Mouse (Mus musculus) adrenal gland, postnatal 36 days (tissue): ENCODE data around the gene Fam189a1. TPM values are rescaled to one million over a fixed set of nuclear protein-coding genes. Genes with fewer than 3 reads are reported as not detected.
A peak's percentile ranks its signal among the peaks of the same experiment; 100 is the strongest.

Source experiments
- DNase-seq, 2 experiments: peaks; one replicate each; pipeline ENCODE4 v3.0.0; 2021; ENCODE audit warnings: mixed read lengths in 1 of 2
- total RNA-seq, 2 experiments: library from RNA; stranded (reverse); gene quantifications; 2 replicates each; pipeline ENCODE4 v1.2.3; 2021

Gene Fam189a1
- total RNA-seq, 2 experiments from 2014 or later: 0.23 to 0.30 TPM

GRCm38 (mm10) chr7:65044280-65044679 lies 112.1 kb downstream of the Fam189a1 start:
- DNase-seq: peak in 1 of 2 experiments; percentile 3

GRCm38 (mm10) chr7:65041106-65041505 lies 115.3 kb downstream of the Fam189a1 start:
- DNase-seq: no peak

DNA sequence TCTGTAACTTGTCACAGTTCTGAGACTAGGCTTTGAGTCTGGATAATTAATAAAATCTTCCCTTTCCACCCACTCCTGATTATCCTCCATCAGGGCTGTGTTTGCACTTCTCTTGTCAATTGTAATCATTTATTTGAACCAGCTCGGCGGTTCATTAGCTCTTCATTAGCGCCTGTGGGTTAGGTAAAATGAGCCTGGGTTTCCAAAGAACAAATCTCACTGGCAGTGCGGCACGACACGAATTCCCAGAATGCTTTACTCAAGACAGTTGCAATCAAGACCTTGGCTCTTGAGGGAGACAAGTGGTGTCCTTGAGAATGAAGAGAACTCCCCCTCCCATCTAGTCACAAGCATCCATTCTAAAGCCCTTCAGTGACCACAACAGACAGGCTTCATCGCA lies 124.6 kb downstream of the Fam189a1 start:
- DNase-seq: no peak

DNA sequence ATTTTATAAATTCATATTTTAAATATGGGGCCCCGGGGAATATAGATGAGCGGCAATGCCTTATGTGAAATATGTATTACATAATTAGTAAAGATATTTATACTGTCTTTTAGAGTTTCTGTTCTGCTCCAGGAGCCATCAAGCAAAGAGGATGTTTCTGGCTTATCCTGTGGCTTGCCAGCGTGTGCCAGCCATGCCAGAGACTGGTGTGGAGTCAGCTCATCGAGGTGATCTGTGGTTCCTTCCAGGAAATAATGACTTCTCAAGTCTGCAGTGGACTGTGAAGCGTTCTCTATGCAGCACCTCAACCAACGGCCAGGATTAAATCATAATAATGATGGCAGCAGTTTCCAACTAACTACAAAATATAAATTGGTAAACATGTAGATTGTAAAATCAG lies 125.2 kb downstream of the Fam189a1 start:
- no peak for DNase-seq

DNA sequence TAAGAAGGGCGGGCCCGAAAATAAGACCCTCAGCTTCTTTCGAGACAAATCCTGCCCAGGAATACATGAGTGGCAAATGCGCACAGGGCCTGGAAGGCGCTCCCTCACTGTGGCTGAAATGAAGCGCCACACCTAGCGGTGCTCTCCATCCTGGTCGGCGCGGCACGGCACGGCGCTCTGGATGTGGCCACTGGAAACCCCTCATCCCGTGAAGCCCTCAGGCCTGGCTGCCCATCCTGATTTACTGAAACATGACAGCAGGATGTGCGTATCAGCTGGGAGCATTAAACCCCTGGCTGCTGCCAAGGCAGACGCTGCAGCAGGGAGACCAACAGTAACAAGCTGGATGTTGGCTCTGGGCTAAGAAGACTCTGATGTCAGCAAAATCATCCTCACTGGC lies 126.4 kb downstream of the Fam189a1 start:
- DNase-seq: no peak

GRCm38 (mm10) chr7:65021298-65021697 lies 135.1 kb downstream of the Fam189a1 start:
- no peak for DNase-seq

- DNase-seq: no peak
These were observed 138.2 kb downstream of the Fam189a1 start for GRCm38 (mm10) chr7:65018036-65018679.

DNA sequence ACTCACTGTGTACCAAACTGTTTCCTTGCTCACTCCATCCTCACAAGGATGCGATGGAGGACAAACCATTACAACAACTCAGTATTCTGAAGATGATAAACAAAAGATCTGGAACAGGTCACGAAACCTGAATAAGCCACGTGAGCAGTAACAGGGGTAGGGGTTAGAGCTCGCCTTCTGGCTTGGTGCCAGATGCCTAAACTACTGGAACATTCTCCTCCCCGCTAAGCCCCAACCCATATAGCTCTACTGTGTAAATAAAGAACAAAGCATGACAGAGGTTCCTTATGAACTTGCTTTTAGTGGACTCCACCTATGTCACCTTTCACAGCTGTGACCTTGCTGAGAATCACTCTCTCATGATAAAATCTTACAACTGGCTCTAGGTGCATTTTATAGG lies 139.0 kb downstream of the Fam189a1 start:
- no peak for DNase-seq

- no peak for DNase-seq
These were observed 145.2 kb downstream of the Fam189a1 start for GRCm38 (mm10) chr7:65011133-65011532.

GRCm38 (mm10) chr7:65010275-65010674 lies 146.1 kb downstream of the Fam189a1 start:
- no peak for DNase-seq

GRCm38 (mm10) chr7:65005731-65006130 lies 150.6 kb downstream of the Fam189a1 start:
- no peak for DNase-seq

- no peak for DNase-seq
These were observed 156.6 kb downstream of the Fam189a1 start for GRCm38 (mm10) chr7:64999718-65000214.

DNA sequence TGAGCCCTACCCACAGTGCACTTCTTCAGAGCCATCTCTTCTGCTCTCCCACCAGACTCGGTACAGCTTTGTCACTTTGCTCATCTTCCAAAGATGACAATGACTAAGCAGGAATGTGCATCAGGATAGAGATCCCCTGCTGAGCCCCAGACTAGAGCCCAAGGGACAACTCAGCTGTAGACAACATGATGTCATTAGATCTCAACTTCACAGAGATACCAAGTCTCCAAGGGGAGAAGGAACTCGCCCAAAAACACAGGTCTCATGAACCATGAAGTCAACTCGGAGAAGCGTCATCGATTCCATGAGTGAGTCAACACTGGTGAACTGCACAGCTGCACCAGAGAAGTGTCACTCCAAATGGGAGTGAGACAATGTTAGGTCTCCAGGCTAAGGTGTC lies 158.6 kb downstream of the Fam189a1 start:
- DNase-seq: no peak

DNA sequence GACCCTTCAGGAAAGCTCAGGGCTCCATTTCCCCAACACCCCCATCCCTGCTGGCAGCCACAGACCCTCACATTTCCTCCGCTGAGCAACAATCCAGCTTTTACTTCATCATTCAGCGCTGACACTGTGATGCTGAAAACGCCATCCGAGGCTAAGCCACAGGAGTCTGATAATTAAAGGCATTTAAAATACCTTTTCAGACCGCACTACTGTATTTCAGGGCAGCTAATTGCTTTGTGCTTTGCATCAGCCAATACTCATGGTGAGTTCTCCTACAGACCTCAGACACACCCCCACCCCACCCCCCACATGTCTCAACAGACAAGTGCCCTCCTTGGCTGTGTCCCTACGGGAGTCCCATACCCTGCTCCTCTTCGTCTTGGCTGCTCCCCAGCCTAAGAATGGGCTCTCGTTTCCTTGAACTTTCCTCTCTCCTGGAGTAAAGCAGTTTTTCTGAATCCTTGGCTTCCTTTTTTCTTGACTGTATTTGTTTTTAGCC lies 160.4 kb downstream of the Fam189a1 start:
- no peak for DNase-seq

DNA sequence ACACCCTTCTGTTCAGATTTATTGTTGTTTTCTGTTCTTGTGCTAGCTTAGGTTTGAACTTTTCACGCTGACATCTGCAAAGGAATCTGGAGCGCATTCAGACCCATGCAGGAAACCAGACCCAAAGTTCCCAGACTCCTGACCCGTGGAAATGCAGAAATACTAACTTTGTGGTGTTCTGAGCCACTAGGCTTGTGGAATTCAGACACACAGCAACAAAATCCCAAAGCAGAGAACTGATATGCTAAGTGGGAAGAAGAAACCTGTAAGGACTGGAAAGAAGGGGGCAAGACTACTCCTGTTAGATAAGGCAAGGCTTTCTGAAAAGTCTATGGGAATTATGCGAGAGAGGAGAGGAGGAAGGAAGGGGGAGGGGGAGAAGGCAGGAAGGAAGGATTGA lies 167.0 kb downstream of the Fam189a1 start:
- no peak for DNase-seq

GRCm38 (mm10) chr7:64988015-64988414 lies 168.4 kb downstream of the Fam189a1 start:
- no peak for DNase-seq

- DNase-seq: no peak
These were observed 171.8 kb downstream of the Fam189a1 start for GRCm38 (mm10) chr7:64984468-64985120.

GRCm38 (mm10) chr7:64981511-64982235 lies 174.7 kb downstream of the Fam189a1 start:
- no peak for DNase-seq

GRCm38 (mm10) chr7:64973590-64974262 lies 182.6 kb downstream of the Fam189a1 start:
- DNase-seq: no peak

DNA sequence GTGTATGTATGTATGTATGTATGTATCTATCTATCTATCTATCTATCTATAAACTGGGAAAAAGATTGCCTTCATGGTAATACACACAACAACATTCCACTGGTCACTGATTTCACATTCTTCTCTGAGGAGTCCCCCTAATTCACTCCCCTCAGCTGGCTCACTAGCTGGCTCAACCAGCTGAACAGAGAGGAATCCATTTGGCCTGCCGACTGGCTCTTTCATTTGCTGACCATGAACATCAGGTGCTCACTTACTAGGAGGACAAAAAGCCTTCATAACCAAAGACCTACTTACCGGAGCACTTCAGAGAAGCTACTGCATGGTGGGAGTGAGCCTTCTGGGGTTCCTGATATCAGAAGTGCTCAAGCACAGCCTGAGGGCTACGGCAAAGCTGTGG lies 194.2 kb downstream of the Fam189a1 start:
- DNase-seq: no peak

- no peak for DNase-seq
These were observed 197.3 kb downstream of the Fam189a1 start for GRCm38 (mm10) chr7:64959087-64959486.

GRCm38 (mm10) chr7:64952181-64952580 lies 204.2 kb downstream of the Fam189a1 start:
- DNase-seq: no peak

- DNase-seq: no peak
These were observed 205.6 kb downstream of the Fam189a1 start for GRCm38 (mm10) chr7:64950771-64951099.
